Mouse (Mus musculus) layer of hippocampus, adult 18-20 months (tissue): Measurements from ENCODE around the gene Camta1. TPM values are rescaled to one million over a fixed set of nuclear protein-coding genes. Genes with fewer than 3 reads are reported as not detected.
A peak's percentile ranks its signal among the peaks of the same experiment; 100 is the strongest.

Source experiments
- DNase-seq, 2 experiments: peaks; one replicate each; pipeline ENCODE4 v3.0.0; 2022; ENCODE audit warnings: low spot score in 2 of 2
- total RNA-seq, 2 experiments: library from RNA; stranded (reverse); gene quantifications; 2 replicates each; pipeline ENCODE4 v1.2.3; 2021

Gene Camta1
- total RNA-seq, 2 experiments from 2014 or later: 279 to 302 TPM

DNA sequence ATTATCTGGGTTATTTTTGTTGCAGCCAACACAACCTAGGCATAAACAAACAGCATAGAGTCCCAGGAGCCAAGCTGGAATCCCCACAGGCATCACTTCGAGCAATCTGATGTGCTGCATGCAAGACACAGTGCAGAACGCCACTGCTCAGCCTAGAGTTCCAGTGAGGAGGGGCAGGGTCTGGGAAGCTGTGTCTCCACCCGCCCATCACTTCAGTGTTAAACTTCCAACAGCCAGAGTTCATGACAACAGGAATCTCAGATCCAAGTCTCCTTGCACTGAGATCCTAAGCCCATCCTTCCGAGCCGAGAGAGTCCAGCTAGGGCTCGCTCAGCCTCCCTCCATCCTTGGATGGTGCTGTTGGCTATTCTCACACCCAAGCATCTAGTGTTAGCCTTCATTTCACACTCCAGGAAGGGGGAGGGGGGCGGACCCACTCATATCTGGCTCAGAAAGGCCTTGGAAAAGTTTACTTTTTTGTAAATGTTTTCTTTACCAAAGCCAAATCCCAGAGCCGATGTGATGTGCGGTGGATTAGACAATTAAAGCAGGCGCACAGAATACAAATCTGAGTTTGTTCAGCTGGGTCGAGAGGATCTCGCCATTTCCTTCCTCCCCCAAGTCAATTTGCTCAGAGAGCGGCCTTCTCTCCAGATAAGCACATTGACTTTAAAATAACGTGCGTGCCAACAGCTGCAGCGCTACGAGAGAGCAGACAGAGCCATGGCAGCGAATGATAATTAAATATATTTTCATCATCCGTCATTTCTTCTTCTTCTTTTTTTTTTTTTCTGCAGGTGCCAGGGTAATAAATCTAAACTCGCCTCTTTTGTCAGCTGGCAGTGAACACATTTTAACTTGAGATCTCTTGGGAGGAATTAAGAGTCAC is 120.2 kb downstream of the Camta1 start:
- DNase-seq: no peak

GRCm38 (mm10) chr4:151739348-151739956 is 122.2 kb downstream of the Camta1 start:
- DNase-seq: no peak

GRCm38 (mm10) chr4:151738875-151739274 is 122.8 kb downstream of the Camta1 start:
- peak in 1 of 2 experiments; percentile 51 for DNase-seq

DNA sequence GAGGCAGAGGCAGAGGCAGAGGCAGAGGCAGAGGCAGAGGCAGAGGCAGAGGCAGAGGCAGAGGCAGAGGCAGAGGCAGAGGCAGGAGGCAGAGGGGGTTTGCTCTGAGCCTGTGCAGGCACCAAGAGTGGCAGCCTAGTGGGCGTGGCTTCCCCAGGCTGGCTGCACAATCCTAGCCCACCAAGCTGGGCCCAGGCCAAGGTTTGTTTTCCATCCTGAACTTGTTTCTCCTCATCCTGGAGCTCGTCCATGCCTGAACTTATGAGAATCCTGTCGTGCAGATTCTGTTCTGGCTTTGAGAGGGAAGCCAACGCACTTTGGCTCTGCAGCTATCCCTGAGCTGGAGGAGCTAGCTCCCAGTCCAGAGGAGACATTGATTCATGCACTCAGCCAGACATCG is 123.4 kb downstream of the Camta1 start:
- DNase-seq: peak in 1 of 2 experiments; percentile 55

DNA sequence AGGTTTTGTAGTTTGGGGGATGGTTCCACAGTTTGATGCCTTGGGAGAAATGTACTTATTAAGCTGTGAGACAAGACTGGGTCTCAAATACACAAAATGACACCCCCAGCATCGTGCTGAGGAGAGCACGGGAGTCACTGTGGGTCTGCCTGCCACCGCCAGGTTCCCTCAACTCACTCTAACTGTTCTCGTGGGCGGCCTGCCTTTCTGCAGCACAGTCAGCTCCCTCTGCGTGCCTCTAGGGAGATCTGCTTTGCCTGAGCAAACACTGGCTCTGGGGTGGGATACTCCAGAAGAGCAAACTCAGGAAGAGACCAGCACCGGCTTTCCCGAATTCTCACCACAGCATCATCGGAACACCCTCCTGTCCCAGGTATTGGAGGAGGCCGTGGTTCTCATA is 129.0 kb downstream of the Camta1 start:
- peak in 1 of 2 experiments; percentile 43 for DNase-seq

GRCm38 (mm10) chr4:151730037-151730759 is 131.5 kb downstream of the Camta1 start:
- DNase-seq: no peak

GRCm38 (mm10) chr4:151729116-151729515 is 132.6 kb downstream of the Camta1 start:
- no peak for DNase-seq

DNA sequence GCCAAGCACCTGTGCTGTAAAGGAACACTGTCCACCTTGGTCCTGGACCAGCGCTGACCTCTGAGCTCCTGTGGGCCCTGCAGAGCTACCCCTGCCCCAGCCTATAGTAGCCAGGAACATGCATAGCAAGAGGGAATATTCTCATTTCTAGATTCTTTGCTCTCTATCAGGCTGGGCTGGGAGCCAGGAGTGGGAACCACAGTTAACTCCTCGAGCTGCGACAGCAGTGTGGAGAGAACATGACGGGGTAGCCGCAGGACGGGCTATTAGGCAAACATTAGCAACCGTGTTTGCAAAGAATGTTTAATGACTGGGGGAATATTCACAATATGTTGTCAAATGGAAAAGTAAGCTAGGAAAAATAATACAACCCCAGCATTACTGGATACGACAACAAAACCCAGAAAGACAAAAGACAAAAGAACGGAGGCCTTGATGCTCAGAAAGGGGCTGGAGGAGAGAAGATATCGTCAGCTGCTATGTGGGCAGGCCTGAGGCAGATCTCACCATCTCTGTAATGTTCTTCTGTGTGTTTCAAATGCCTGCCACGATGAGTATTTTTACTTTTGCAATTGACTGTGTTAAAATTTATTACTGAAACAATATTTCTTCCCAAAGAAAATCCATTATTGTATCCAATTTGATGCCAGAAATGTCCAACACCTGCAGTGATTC is 133.1 kb downstream of the Camta1 start:
- DNase-seq: peak in 1 of 2 experiments; percentile 70

- DNase-seq: no peak
Measured at GRCm38 (mm10) chr4:151726396-151726795, 135.3 kb downstream of the Camta1 start.

GRCm38 (mm10) chr4:151724897-151725296 is 136.8 kb downstream of the Camta1 start:
- no peak for DNase-seq

DNA sequence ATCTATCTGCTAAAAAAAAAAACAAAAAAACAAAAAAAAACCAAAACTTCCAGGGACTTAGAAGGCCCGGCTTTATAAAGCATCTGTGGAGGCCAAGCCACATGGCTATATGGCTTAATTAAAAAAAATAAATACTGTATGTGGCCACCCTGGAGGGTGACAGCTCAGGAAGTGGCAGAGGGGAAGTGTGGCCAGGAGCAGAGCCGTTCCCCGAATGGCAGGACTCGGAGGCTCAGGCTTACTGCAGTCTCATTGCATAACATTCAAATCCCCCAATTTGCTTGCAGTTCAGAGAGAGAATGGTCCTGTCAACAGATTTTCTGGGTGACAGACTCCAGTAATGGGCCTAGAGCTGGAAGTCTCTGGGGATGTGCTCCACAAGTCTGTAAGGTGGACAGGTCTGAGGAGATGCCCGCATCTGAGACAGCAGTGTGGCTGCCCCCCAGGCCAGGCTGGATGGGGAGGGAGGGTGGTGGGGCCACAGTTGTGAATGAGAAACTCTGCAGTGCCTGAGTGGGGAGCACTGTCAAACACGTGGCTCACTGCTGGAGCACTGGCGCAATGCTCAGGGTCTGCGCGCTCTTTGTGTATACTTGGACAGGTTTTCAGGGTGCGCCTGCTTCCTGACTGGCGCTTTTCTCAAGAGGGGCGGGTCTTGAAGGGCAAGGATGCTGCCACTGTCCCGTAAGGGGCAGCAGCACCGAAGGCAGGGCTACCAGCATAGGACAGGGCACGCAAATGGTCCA is 140.8 kb downstream of the Camta1 start:
- DNase-seq: no peak

GRCm38 (mm10) chr4:151718866-151719475 is 142.7 kb downstream of the Camta1 start:
- no peak for DNase-seq

- DNase-seq: no peak
Measured at GRCm38 (mm10) chr4:151717864-151718263, 143.8 kb downstream of the Camta1 start.

DNA sequence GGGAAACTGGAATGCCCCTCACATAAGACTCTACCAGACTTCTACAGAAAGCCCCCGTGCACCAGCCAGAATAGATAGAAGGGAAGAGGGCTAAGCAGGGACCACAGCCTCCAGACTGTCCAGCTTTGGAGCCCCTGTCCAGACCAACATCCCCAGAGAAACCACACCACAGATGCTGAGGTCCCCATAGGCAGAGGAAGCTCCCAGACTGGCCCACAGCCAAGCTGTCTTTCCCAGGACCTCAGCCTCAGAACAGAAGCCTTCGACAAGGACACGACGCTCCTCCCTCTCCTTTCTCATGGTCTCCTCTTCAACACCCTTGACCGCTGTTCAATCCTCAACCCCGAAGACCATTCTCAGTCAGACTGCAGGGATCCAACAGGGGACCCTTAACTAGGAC is 148.0 kb downstream of the Camta1 start:
- DNase-seq: no peak

DNA sequence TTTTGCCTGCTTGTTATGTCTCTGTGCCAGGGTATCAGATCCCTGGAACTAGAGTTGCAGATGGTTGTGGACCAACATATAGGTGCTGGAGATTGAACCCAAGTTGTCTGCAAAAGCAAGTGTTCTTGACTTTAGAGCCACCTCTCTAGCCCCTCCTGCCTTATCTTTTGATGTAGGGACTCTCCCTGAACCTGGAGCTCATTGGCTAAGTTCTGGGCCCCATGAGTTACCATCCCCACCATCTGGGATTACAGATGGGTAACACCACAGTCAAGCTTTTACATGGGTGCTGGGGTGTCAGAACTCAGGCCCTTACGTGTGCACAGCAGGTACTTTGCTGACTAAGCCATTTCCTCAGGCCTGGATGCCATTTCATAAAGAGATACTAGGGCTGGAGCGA is 150.3 kb downstream of the Camta1 start:
- no peak for DNase-seq

- DNase-seq: no peak
Measured at GRCm38 (mm10) chr4:151710522-151710921, 151.2 kb downstream of the Camta1 start.

- DNase-seq: no peak
Measured at GRCm38 (mm10) chr4:151709269-151709668, 152.4 kb downstream of the Camta1 start.

DNA sequence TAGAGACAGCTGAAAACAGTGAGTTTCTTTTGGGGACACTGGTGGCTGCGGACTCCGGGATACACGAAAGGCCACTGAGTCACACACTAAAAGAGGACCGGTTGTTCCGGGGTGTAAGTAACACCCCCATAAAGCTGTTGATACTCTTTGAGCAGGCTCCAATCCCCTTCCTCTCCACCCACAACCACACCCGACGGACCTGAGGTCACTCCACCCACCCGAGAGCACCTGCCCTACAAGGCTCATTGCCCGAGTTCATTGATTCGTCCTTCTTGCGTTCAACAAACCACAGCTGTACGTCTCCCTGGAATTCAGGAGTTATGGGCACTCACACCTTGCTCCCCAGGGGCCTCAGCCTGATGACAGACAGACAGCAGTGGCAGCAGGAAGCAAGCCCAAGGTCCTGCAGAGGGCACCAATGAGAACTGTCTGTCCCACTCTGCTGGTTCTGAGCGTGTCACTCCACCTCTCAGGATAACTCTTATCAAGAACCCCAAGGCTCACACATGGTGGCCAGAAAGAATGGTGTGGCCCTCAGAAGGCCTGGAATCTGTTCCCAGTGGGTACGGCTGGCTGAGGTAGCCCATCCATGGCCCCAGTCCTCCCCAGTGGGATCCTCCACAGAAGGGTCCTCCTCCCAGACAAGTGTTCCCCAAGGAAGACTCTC is 158.5 kb downstream of the Camta1 start:
- no peak for DNase-seq

DNA sequence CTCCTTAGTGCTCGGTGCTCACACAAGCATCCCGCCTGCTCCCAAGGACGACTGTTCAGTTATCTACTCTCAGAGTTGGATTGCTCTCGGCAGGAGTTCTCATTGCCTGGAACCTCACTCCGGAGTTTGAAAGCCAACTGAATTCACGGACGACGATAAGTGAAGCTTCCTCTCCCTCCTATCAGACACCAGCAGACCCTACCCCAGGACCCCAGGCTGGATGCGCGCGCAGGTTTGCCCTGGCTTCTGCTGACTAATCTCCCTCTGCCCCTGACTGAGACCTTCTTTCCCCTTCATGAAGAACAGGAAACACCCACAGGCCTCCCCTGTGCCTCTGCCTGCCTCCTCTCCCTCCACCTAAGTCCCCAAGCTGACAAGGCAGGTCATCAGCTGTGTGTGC is 159.2 kb downstream of the Camta1 start:
- no peak for DNase-seq

- no peak for DNase-seq
Measured at GRCm38 (mm10) chr4:151695984-151696383, 165.7 kb downstream of the Camta1 start.
